Mouse (Mus musculus) lung, postnatal 0 days (tissue): ENCODE results near the gene Adora2b.

Source experiments
- CTCF ChIP-seq: IDR thresholded peaks from 2 replicates; pipeline ENCODE4 v1.5.1; 2016; ENCODE audit warnings: antibody characterized with exemption, mild to moderate bottlenecking
- EP300 ChIP-seq: IDR thresholded peaks from 2 replicates; pipeline ENCODE4 v1.6.1; 2016; ENCODE audit warnings: antibody characterized with exemption, mild to moderate bottlenecking, control low read depth

- TF ChIP-seq CTCF (no peak), EP300 (no peak)
Observed at GRCm38 (mm10) chr11:62285020-62285419, 36.2 kb downstream of the Adora2b start.
